Mouse (Mus musculus) heart, embryonic 12.5 days (tissue): ENCODE results near the gene Tesk1. TPM values are rescaled to one million over a fixed set of nuclear protein-coding genes. Genes with fewer than 3 reads are reported as not detected.
A peak's percentile ranks its signal among the peaks of the same experiment; 100 is the strongest.

Experiments used
- ATAC-seq: fragments of 200-750 bp; cut with Nextera tagmentation; 2 replicates; pipeline ENCODE4 v1.8.0; 2017; ENCODE audit warnings: moderate TSS enrichment, moderate library complexity; ENCODE audit not compliant: insufficient number of reproducible peaks, low FRiP score
- H3K27ac ChIP-seq: fragments of 300-500 bp; sonication (generic); 2 replicates; pipeline ENCODE4 v1.5.1; 2016; ENCODE audit warnings: mild to moderate bottlenecking, moderate library complexity; ENCODE audit not compliant: poor library complexity, severe bottlenecking
- H3K27me3 ChIP-seq: fragments of 300-500 bp; sonication (generic); replicated peaks from 2 replicates; pipeline ENCODE4 v1.6.1; 2016; ENCODE audit warnings: mild to moderate bottlenecking, moderate library complexity
- H3K36me3 ChIP-seq: fragments of 300-500 bp; sonication (generic); 2 replicates; pipeline ENCODE4 v1.6.1; 2016; ENCODE audit warnings: mild to moderate bottlenecking, moderate library complexity
- H3K4me1 ChIP-seq: fragments of 300-500 bp; sonication (generic); replicated peaks from 2 replicates; pipeline ENCODE4 v1.6.1; 2016; ENCODE audit warnings: mild to moderate bottlenecking
- H3K4me2 ChIP-seq: fragments of 300-500 bp; sonication (generic); 2 replicates; pipeline ENCODE4 v1.6.1; 2016; ENCODE audit warnings: mild to moderate bottlenecking, moderate library complexity
- H3K4me3 ChIP-seq: fragments of 300-500 bp; sonication (generic); 2 replicates; pipeline ENCODE4 v1.5.1; 2016; ENCODE audit warnings: mild to moderate bottlenecking
- H3K9ac ChIP-seq: fragments of 300-500 bp; sonication (generic); 2 replicates; pipeline ENCODE4 v1.6.1; 2016; ENCODE audit warnings: mild to moderate bottlenecking, moderate library complexity
- H3K9me3 ChIP-seq: fragments of 300-500 bp; sonication (generic); replicated peaks from 2 replicates; pipeline ENCODE4 v1.6.1; 2016; ENCODE audit warnings: mild to moderate bottlenecking, moderate library complexity
- WGBS: fragments of 180-500 bp; shearing (Covaris S2); methylation state at CpG from one replicate; pipeline ENCODE4 v1.1.7; 2016; 5-methylcytosine and 5-hydroxymethylcytosine counted together
- polyA plus RNA-seq: library from polyadenylated mRNA; unstranded; fragments of >200 nt; fragmentation: Nextera tagmentation; extraction: Ambion mirVana; gene quantifications from 2 replicates; pipeline ENCODE4 v1.2.1, GENCODE M21; 2016

The Tesk1 gene
- polyA plus RNA-seq, 1 experiment from 2014 or later: 10.3 TPM

- peaks cover 50% of the 10 kb centered on the region for H3K4me1 ChIP-seq
- 39% methylated on average over 6 of the region's 6 CpGs for WGBS
- no peak for ATAC-seq
- H3K27me3 ChIP-seq: no peaks in the 10 kb centered on the region
- H3K9me3 ChIP-seq: no peaks in the 10 kb centered on the region
- H3K4me2 ChIP-seq: no peak overlapping the region
- H3K9ac ChIP-seq: no peak overlapping the region
- H3K27ac ChIP-seq: no peak overlapping the region
- peaks cover 19% of the 10 kb centered on the region for H3K36me3 ChIP-seq
- no peak overlapping the region for H3K4me3 ChIP-seq
Observed at GRCm38 (mm10) chr4:43496587-43496986, 54.8 kb downstream of the Tesk1 start.

GRCm38 (mm10) chr4:43497405-43497804, 55.7 kb downstream of the Tesk1 start:
- Histone ChIP-seq H3K27me3 (no peaks in the 10 kb centered on the region), H3K27ac (no peak overlapping the region), H3K4me3 (no peak overlapping the region), H3K4me2 (peak overlapping the region; percentile 80), H3K9ac (peak overlapping the region; percentile 75; the same call in 1 of the 2 replicates), H3K9me3 (no peaks in the 10 kb centered on the region), H3K36me3 (peaks cover 19% of the 10 kb centered on the region), H3K4me1 (peaks cover 50% of the 10 kb centered on the region)
- 83% methylated on average over 8 of the region's 8 CpGs for WGBS
- ATAC-seq: no peak

Other genes with a start within 250 kb of the Tesk1 start
- gene Atp8b5, start 174.8 kb upstream of the Tesk1 start, polyA plus RNA-seq: 0.21 TPM in 1 of 2 replicates, not detected in the other
- gene Rusc2, start 60.0 kb upstream of the Tesk1 start, polyA plus RNA-seq: 14.1 and 15.7 TPM in 2 replicates
- gene Fam166b, start 12.8 kb upstream of the Tesk1 start, polyA plus RNA-seq: 0.14 TPM in 1 of 2 replicates, not detected in the other
- 0.82 and 2.0 TPM in 2 replicates for gene Cd72, start 12.7 kb downstream of the Tesk1 start, polyA plus RNA-seq
- gene Sit1, start 41.8 kb downstream of the Tesk1 start, polyA plus RNA-seq: not detected in 2 replicates
- 63.6 and 66.4 TPM in 2 replicates for gene Ccdc107, start 51.0 kb downstream of the Tesk1 start, polyA plus RNA-seq
- 37.7 and 38.7 TPM in 2 replicates for gene Arhgef39, start 57.8 kb downstream of the Tesk1 start, polyA plus RNA-seq
- 1.6 and 2.0 TPM in 2 replicates for gene Car9, start 65.0 kb downstream of the Tesk1 start, polyA plus RNA-seq
- 153 and 155 TPM in 2 replicates for gene Tpm2, start 81.8 kb downstream of the Tesk1 start, polyA plus RNA-seq
- gene Creb3, start 120.4 kb downstream of the Tesk1 start, polyA plus RNA-seq: 57.2 and 61.2 TPM in 2 replicates
- 117 and 124 TPM in 2 replicates for gene Tln1, start 120.8 kb downstream of the Tesk1 start, polyA plus RNA-seq
- 20.4 and 26.4 TPM in 2 replicates for gene Rgp1, start 136.8 kb downstream of the Tesk1 start, polyA plus RNA-seq
- 25.5 and 25.8 TPM in 2 replicates for gene Gba2, start 136.9 kb downstream of the Tesk1 start, polyA plus RNA-seq
- 0.50 and 1.3 TPM in 2 replicates for gene Msmp, start 142.6 kb downstream of the Tesk1 start, polyA plus RNA-seq
- 11.0 and 11.2 TPM in 2 replicates for gene Npr2, start 190.0 kb downstream of the Tesk1 start, polyA plus RNA-seq
- 0.40 and 0.51 TPM in 2 replicates for gene Spag8, start 211.7 kb downstream of the Tesk1 start, polyA plus RNA-seq
- gene Hint2, start 214.5 kb downstream of the Tesk1 start, polyA plus RNA-seq: 130 and 139 TPM in 2 replicates
- 5.1 and 5.6 TPM in 2 replicates for gene Tmem8b, start 227.0 kb downstream of the Tesk1 start, polyA plus RNA-seq
- gene Fam221b, start 227.2 kb downstream of the Tesk1 start, polyA plus RNA-seq: 3.8 and 3.9 TPM in 2 replicates